Mouse (Mus musculus) ES-Bruce4 (cell line): Measurements from ENCODE around the gene Fam43a.

Experiments used
- EP300 ChIP-seq: IDR thresholded peaks from 2 replicates; pipeline ENCODE4 v1.6.1; 2011; ENCODE audit warnings: low read depth, low read length; ENCODE audit not compliant: insufficient read depth
- POLR2A ChIP-seq: IDR thresholded peaks from one replicate; pipeline ENCODE4 v1.8.1; 2011; ENCODE audit warnings: low read length; ENCODE audit not compliant: insufficient read depth

DNA sequence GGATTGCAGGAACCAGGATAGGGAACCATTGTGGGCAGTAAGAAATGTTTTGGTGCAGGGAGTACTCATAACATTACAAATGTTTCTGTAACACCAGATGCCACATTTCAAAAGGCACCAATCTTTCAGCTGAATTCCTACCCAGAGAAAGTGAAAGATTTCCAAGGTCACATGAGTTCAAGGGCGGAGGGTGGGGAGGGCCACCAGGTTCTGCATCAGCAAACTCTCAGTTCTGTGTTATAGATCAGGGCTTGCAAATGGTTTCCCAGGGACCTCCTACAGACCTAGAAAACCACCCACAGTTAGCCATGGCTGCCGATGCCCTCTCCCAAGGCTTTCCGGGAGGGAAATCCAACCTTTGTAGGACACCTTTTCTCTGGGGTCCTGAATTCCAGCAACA lies 8.3 kb downstream of the Fam43a start:
- TF ChIP-seq POLR2A (no peak), EP300 (no peak)
